Mouse (Mus musculus) kidney, embryonic 14.5 days (tissue): ENCODE data around the gene Olfr74. TPM values are rescaled to one million over a fixed set of nuclear protein-coding genes. Genes with fewer than 3 reads are reported as not detected.
"Not testable (repeated sequence)": the region's sequence is repeated elsewhere in the genome, so short reads cannot be mapped to it uniquely, and the experiment has no call there.

Experiments
- ATAC-seq: fragments of 200-750 bp; cut with Nextera tagmentation; 2 replicates; pipeline ENCODE4 v1.8.0; 2017; ENCODE audit warnings: moderate number of reproducible peaks, mild to moderate bottlenecking, moderate TSS enrichment, moderate library complexity; ENCODE audit not compliant: low FRiP score, low TSS enrichment
- H3K27ac ChIP-seq: fragments of 300-500 bp; sonication (generic); 2 replicates; pipeline ENCODE4 v1.5.1; 2014; ENCODE audit warnings: low read depth, mild to moderate bottlenecking, low read length, moderate library complexity, mixed read lengths
- H3K27me3 ChIP-seq: fragments of 300-500 bp; sonication (generic); 2 replicates; pipeline ENCODE4 v1.6.1; 2014; ENCODE audit warnings: mild to moderate bottlenecking, low read length; ENCODE audit not compliant: control insufficient read depth, insufficient read depth
- H3K36me3 ChIP-seq: fragments of 300-500 bp; sonication (generic); 2 replicates; pipeline ENCODE4 v1.6.1; 2014; ENCODE audit warnings: low read length, mixed read lengths; ENCODE audit not compliant: control insufficient read depth, insufficient read depth
- H3K4me1 ChIP-seq: fragments of 300-500 bp; sonication (generic); 2 replicates; pipeline ENCODE4 v1.6.1; 2014; ENCODE audit warnings: low read length, mixed read lengths; ENCODE audit not compliant: control insufficient read depth, insufficient read depth
- H3K4me2 ChIP-seq: fragments of 300-500 bp; sonication (generic); replicated peaks from 2 replicates; pipeline ENCODE4 v1.6.1; 2014; ENCODE audit warnings: low read depth, mild to moderate bottlenecking, low read length
- H3K4me3 ChIP-seq: fragments of 300-500 bp; sonication (generic); 2 replicates; pipeline ENCODE4 v1.5.1; 2014; ENCODE audit warnings: mild to moderate bottlenecking, low read length
- H3K9ac ChIP-seq: fragments of 300-500 bp; sonication (generic); 2 replicates; pipeline ENCODE4 v1.6.1; 2014; ENCODE audit warnings: low read depth, mild to moderate bottlenecking, low read length, moderate library complexity
- H3K9me3 ChIP-seq: fragments of 300-500 bp; sonication (generic); 2 replicates; pipeline ENCODE4 v1.6.1; 2016; ENCODE audit warnings: low read length; ENCODE audit not compliant: control insufficient read depth
- WGBS: fragments of 180-500 bp; shearing (Covaris S2); extraction: QIAGEN DNeasy Blood & Tissue Kit; methylation state at CpG from one replicate; pipeline ENCODE4 v1.1.7; 2014; 5-methylcytosine and 5-hydroxymethylcytosine counted together
- polyA plus RNA-seq: library from polyadenylated mRNA; unstranded; fragments of >200 nt; fragmentation: Nextera tagmentation; extraction: Ambion mirVana; gene quantifications from 2 replicates; pipeline ENCODE4 v1.2.1, GENCODE M21; 2014

Gene Olfr74
- not detected in 2 replicates for polyA plus RNA-seq

GRCm38 (mm10) chr2:87974563-87974962 lies at the start of gene Olfr74:
TSS of gene Olfr74 (minus strand) at chr2:87974663.
- WGBS, result 68% methylated on average over 3 of the region's 3 CpGs
- no peak for ATAC-seq
- Histone ChIP-seq H3K9me3 (no peaks in the 10 kb centered on the region), H3K4me3 (no peak within 1 kb of the TSS), H3K27me3 (no peaks in the 10 kb centered on the region), H3K27ac (no peak within 1 kb of the TSS), H3K4me2 (no peak within 1 kb of the TSS), H3K9ac (no peak within 1 kb of the TSS), H3K4me1 (no peaks in the 10 kb centered on the region), H3K36me3 (no peaks in the 10 kb centered on the region)

- not testable (repeated sequence) for H3K4me1 ChIP-seq, H3K4me3 ChIP-seq, ATAC-seq, H3K27me3 ChIP-seq, H3K27ac ChIP-seq, H3K9ac ChIP-seq, H3K4me2 ChIP-seq, H3K36me3 ChIP-seq, H3K9me3 ChIP-seq
- 84% methylated on average over 1 of the region's 1 CpGs for WGBS
These were observed 48.0 kb upstream of the Olfr74 start, which contains the start of gene Olfr1161 for GRCm38 (mm10) chr2:88022474-88022873. TSS of gene Olfr1161 (plus strand) at chr2:88022774.

DNA sequence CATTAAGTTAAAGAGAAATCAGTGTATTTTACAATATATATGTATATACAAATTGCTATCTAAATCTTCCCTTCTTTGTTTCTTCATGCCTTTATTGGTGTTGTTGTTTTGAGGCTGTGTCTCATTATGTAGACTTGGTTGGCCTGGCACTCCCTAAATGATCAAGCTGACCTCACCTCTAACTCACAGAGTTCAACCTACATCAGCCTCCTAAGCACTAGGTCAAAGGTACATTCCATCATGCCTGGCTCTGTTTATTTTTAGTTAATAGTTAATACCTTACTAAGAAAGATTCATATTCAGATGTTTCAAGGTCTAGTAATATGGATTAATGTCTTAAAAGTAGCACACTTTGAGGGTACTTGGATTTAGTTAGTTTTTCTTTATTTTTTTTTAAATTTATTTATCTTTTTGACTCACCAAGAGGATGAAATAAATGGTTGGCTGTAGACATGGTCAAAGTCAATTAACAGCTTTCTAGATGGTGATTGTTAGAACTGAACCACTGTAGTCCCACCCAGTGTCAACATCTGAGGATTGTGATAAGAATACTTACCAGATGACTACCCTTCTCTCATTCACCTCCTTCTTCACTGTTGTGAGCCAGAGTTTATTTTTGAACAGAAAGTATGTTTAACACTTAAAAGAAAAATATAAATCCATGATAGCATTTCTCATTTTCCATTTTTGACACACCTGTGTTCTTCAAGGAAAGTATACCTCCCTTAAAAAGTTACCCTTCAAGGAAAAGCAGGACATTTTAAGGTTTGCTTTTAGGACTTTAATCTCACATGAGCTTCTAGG lies 33.3 kb upstream of the Olfr74 start, which contains the start of gene Olfr1160:
Gene Olfr1160, minus strand, starts transcription at position 754 of the 804 bp plus-strand sequence.
- H3K27ac ChIP-seq, result no peak within 1 kb of the TSS
- H3K4me1 ChIP-seq, result no peaks in the 10 kb centered on the region
- no peaks in the 10 kb centered on the region for H3K36me3 ChIP-seq
- no peak within 1 kb of the TSS for H3K9ac ChIP-seq
- H3K4me2 ChIP-seq, result no peak within 1 kb of the TSS
- no peaks in the 10 kb centered on the region for H3K27me3 ChIP-seq
- no peak within 1 kb of the TSS for H3K4me3 ChIP-seq
- no peak for ATAC-seq
- H3K9me3 ChIP-seq, result no peaks in the 10 kb centered on the region

- Histone ChIP-seq H3K4me1 (no peaks in the 10 kb centered on the region), H3K27ac (no peak within 1 kb of the TSS), H3K4me3 (no peak within 1 kb of the TSS), H3K36me3 (no peaks in the 10 kb centered on the region), H3K27me3 (no peaks in the 10 kb centered on the region), H3K4me2 (no peak within 1 kb of the TSS), H3K9me3 (no peaks in the 10 kb centered on the region), H3K9ac (no peak within 1 kb of the TSS)
- ATAC-seq, result no peak
These were observed 15.3 kb upstream of the Olfr74 start, which contains the start of gene Olfr1158 for GRCm38 (mm10) chr2:87989813-87990212. TSS of gene Olfr1158 (plus strand) at chr2:87990113.

- 92% methylated on average over 4 of the region's 4 CpGs for WGBS
- H3K4me3 ChIP-seq, result no peak within 1 kb of the TSS
- no peak for ATAC-seq
- no peaks in the 10 kb centered on the region for H3K36me3 ChIP-seq
- no peak within 1 kb of the TSS for H3K4me2 ChIP-seq
- no peak within 1 kb of the TSS for H3K27ac ChIP-seq
- H3K4me1 ChIP-seq, result no peaks in the 10 kb centered on the region
- H3K27me3 ChIP-seq, result no peaks in the 10 kb centered on the region
- H3K9ac ChIP-seq, result no peak within 1 kb of the TSS
- H3K9me3 ChIP-seq, result no peaks in the 10 kb centered on the region
These were observed 6.3 kb downstream of the Olfr74 start, which contains the start of gene Olfr1157 for GRCm38 (mm10) chr2:87968199-87968598. TSS of gene Olfr1157 (minus strand) at chr2:87968299.

GRCm38 (mm10) chr2:87953000-87953399 lies 21.5 kb downstream of the Olfr74 start, which contains the start of gene Olfr1156:
TSS of gene Olfr1156 (minus strand) at chr2:87953100.
- Histone ChIP-seq H3K4me3 (no peak within 1 kb of the TSS), H3K36me3 (no peaks in the 10 kb centered on the region), H3K9ac (no peak within 1 kb of the TSS), H3K9me3 (no peaks in the 10 kb centered on the region), H3K27ac (no peak within 1 kb of the TSS), H3K27me3 (no peaks in the 10 kb centered on the region), H3K4me1 (no peaks in the 10 kb centered on the region), H3K4me2 (no peak within 1 kb of the TSS)
- ATAC-seq, result no peak

DNA sequence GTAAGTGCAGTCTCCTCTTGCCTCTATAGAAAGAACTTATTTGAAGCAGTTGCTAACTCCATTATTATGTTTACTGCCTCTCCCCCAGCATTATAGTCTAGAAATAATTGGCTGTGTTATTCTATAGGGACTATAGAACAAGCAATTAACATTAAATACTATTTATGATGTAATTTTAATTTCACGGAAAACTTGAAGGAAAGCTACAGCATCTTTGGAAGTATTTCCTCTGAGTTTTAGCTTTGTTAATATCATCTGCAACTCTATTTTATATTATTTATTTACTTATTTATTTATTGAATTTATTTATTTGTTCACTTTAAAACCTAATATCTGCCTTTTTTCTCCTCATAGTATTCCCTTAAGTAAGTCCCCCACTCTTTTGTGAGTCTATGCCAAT lies 29.4 kb downstream of the Olfr74 start, which contains the start of gene Olfr1155:
Gene Olfr1155, minus strand, starts transcription at position 101 of the 400 bp plus-strand sequence.
- Histone ChIP-seq H3K4me2 (no peak within 1 kb of the TSS), H3K4me1 (no peaks in the 10 kb centered on the region), H3K36me3 (no peaks in the 10 kb centered on the region), H3K9ac (no peak within 1 kb of the TSS), H3K27ac (no peak within 1 kb of the TSS), H3K9me3 (no peaks in the 10 kb centered on the region), H3K27me3 (no peaks in the 10 kb centered on the region), H3K4me3 (no peak within 1 kb of the TSS)
- no peak for ATAC-seq
- WGBS, result 96% methylated on average over 1 of the region's 1 CpGs

Other genes with a start within 250 kb of the Olfr74 start
- not detected in 2 replicates for gene Olfr1138, start 234.7 kb downstream of the Olfr74 start, polyA plus RNA-seq
- not detected in 2 replicates for gene Olfr1140, start 230.9 kb downstream of the Olfr74 start, polyA plus RNA-seq
- gene Olfr1141, start 220.7 kb downstream of the Olfr74 start, polyA plus RNA-seq, result not detected in 2 replicates
- not detected in 2 replicates for gene Olfr152, start 195.2 kb downstream of the Olfr74 start, polyA plus RNA-seq
- not detected in 2 replicates for gene Olfr1143, start 174.1 kb downstream of the Olfr74 start, polyA plus RNA-seq
- not detected in 2 replicates for gene Olfr1145, start 164.8 kb downstream of the Olfr74 start, polyA plus RNA-seq
- gene Olfr1148, start 144.1 kb downstream of the Olfr74 start, polyA plus RNA-seq, result not detected in 2 replicates
- not detected in 2 replicates for gene Olfr1150-ps1, start 130.7 kb downstream of the Olfr74 start, polyA plus RNA-seq
- gene Olfr1151, start 118.8 kb downstream of the Olfr74 start, polyA plus RNA-seq, result not detected in 2 replicates
- not detected in 2 replicates for gene Olfr1152, start 108.2 kb downstream of the Olfr74 start, polyA plus RNA-seq
- not detected in 2 replicates for gene Olfr1153, start 79.7 kb downstream of the Olfr74 start, polyA plus RNA-seq
- not detected in 2 replicates for gene Olfr1154, start 69.5 kb downstream of the Olfr74 start, polyA plus RNA-seq
- not detected in 2 replicates for gene Olfr1155, start 29.5 kb downstream of the Olfr74 start, polyA plus RNA-seq
- gene Olfr1156, start 21.6 kb downstream of the Olfr74 start, polyA plus RNA-seq, result not detected in 2 replicates
- gene Olfr1157, start 6.4 kb downstream of the Olfr74 start, polyA plus RNA-seq, result not detected in 2 replicates
- gene Olfr1158, start 15.4 kb upstream of the Olfr74 start, polyA plus RNA-seq, result not detected in 2 replicates
- gene Olfr1160, start 33.6 kb upstream of the Olfr74 start, polyA plus RNA-seq, result not detected in 2 replicates
- not detected in 2 replicates for gene Olfr1161, start 48.1 kb upstream of the Olfr74 start, polyA plus RNA-seq
- not detected in 2 replicates for gene Olfr73, start 63.0 kb upstream of the Olfr74 start, polyA plus RNA-seq
- gene Olfr1162, start 76.5 kb upstream of the Olfr74 start, polyA plus RNA-seq, result not detected in 2 replicates
- not detected in 2 replicates for gene Olfr1163, start 97.2 kb upstream of the Olfr74 start, polyA plus RNA-seq
- not detected in 2 replicates for gene Olfr1164, start 119.3 kb upstream of the Olfr74 start, polyA plus RNA-seq
- gene Olfr1166, start 153.6 kb upstream of the Olfr74 start, polyA plus RNA-seq, result not detected in 2 replicates
- gene Olfr1167, start 180.5 kb upstream of the Olfr74 start, polyA plus RNA-seq, result not detected in 2 replicates
- not detected in 2 replicates for gene Olfr1168, start 207.2 kb upstream of the Olfr74 start, polyA plus RNA-seq